Mouse (Mus musculus) lung, postnatal 0 days (tissue): ENCODE results near the gene Tpcn2.

Experiments
- CTCF ChIP-seq: IDR thresholded peaks from 2 replicates; pipeline ENCODE4 v1.5.1; 2016; ENCODE audit warnings: antibody characterized with exemption, mild to moderate bottlenecking
- EP300 ChIP-seq: IDR thresholded peaks from 2 replicates; pipeline ENCODE4 v1.6.1; 2016; ENCODE audit warnings: antibody characterized with exemption, mild to moderate bottlenecking, control low read depth

DNA sequence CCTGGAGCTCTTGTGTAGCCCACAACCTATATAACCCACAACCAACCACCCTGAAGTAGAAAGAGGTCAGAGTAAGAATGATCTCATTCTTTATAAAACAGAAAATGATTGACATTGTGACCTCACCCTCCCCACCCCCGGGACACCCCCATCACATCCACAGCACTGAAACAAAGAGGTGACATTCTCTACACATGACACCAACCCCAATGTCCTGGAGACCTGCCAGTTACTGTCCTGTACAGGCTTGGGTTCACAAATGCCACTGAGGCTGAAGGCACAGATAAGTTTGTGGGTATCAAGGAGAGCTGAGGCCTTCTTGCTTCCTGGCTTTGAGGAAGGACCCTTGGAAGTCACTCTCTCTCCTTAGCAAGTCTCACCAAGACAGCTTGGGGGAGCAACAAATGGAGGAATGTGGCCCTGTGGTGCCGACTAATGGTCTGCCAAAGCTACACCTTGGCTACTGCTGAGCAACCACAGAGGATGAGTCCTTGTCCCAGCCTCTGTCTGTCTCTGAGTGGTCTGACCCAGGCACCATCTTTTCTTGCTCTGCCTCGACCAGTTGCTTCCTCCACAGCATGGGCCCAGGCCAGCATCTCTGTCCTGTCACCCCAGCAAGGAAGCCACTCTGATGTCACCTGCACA lies 29.7 kb downstream of the Tpcn2 start:
- TF ChIP-seq CTCF (no peak), EP300 (no peak)
